Mouse (Mus musculus): ENCODE measurements around the gene 1500009C09Rik. TPM values are rescaled to one million over a fixed set of nuclear protein-coding genes. Genes with fewer than 3 reads are reported as not detected.
"Not testable (repeated sequence)": the region's sequence is repeated elsewhere in the genome, so short reads cannot be mapped to it uniquely, and the experiment has no call there.

The 1500009C09Rik gene
- polyA plus RNA-seq, 1 experiment from 2014 or later = not detected

GRCm38 (mm10) chr15:82243742-82244114 is 8.5 kb upstream of the 1500009C09Rik start:
- ATAC-seq = no peak
- Histone ChIP-seq H3K9me3 (ENCODE audit: control insufficient read depth, low read length) (no peaks in the 10 kb centered on the region), H3K4me3 (ENCODE audit: low read length) (peak overlapping the region; percentile 67), H3K27me3 (replicated peaks; ENCODE audit: control insufficient read depth, insufficient read depth, low read length) (no peaks in the 10 kb centered on the region), H3K9ac (ENCODE audit: low read depth, low read length) (peak overlapping the region; percentile 78), H3K4me1 (ENCODE audit: control insufficient read depth, insufficient read depth, low read length) (peaks cover 10% of the 10 kb centered on the region), H3K36me3 (ENCODE audit: control insufficient read depth, insufficient read depth, low read length) (no peaks in the 10 kb centered on the region), H3K4me2 (ENCODE audit: low read depth, low read length) (peak overlapping the region; percentile 97), H3K27ac (ENCODE audit: low read length) (peak overlapping the region; percentile 48)
- WGBS = 4% methylated on average over 12 of the region's 12 CpGs

GRCm38 (mm10) chr15:82244115-82244804 is 7.9 kb upstream of the 1500009C09Rik start, which contains the start of gene Cenpm:
Gene Cenpm, minus strand, starts transcription at chr15:82244748.
- Histone ChIP-seq H3K4me2 (ENCODE audit: low read depth, low read length) (peak within 1 kb of the TSS; percentile 97), H3K9me3 (ENCODE audit: control insufficient read depth, low read length) (no peaks in the 10 kb centered on the region), H3K27ac (ENCODE audit: low read length) (peak within 1 kb of the TSS; percentile 57), H3K9ac (ENCODE audit: low read depth, low read length) (peak within 1 kb of the TSS; percentile 78), H3K36me3 (ENCODE audit: control insufficient read depth, insufficient read depth, low read length) (no peaks in the 10 kb centered on the region), H3K4me3 (ENCODE audit: low read length) (peak within 1 kb of the TSS; percentile 67), H3K27me3 (replicated peaks; ENCODE audit: control insufficient read depth, insufficient read depth, low read length) (no peaks in the 10 kb centered on the region), H3K4me1 (ENCODE audit: control insufficient read depth, insufficient read depth, low read length) (peaks cover 10% of the 10 kb centered on the region)
- peak; percentile 99 for ATAC-seq
- WGBS = under 1% methylated on average over 65 of the region's 65 CpGs

GRCm38 (mm10) chr15:82244805-82245161 is 7.4 kb upstream of the 1500009C09Rik start:
- Histone ChIP-seq H3K9ac (ENCODE audit: low read depth, low read length) (peak overlapping the region; percentile 69), H3K4me2 (ENCODE audit: low read depth, low read length) (peak overlapping the region; percentile 97), H3K4me3 (ENCODE audit: low read length) (peak overlapping the region; percentile 67), H3K4me1 (ENCODE audit: control insufficient read depth, insufficient read depth, low read length) (peaks cover 10% of the 10 kb centered on the region)
- H3K27me3 ChIP-seq (replicated peaks; ENCODE audit: control insufficient read depth, insufficient read depth, low read length); H3K27ac ChIP-seq (ENCODE audit: low read length); H3K9me3 ChIP-seq (ENCODE audit: control insufficient read depth, low read length); ATAC-seq; H3K36me3 ChIP-seq (ENCODE audit: control insufficient read depth, insufficient read depth, low read length): not testable (repeated sequence)
- WGBS = 22% methylated on average over 9 of the region's 9 CpGs

GRCm38 (mm10) chr15:82247131-82247776 is 4.9 kb upstream of the 1500009C09Rik start:
- no peak for ATAC-seq
- Histone ChIP-seq H3K36me3 (ENCODE audit: control insufficient read depth, insufficient read depth, low read length) (no peaks in the 10 kb centered on the region), H3K9me3 (ENCODE audit: control insufficient read depth, low read length) (no peaks in the 10 kb centered on the region), H3K4me3 (ENCODE audit: low read length) (no peak overlapping the region), H3K4me1 (ENCODE audit: control insufficient read depth, insufficient read depth, low read length) (peaks cover 10% of the 10 kb centered on the region), H3K27me3 (replicated peaks; ENCODE audit: control insufficient read depth, insufficient read depth, low read length) (no peaks in the 10 kb centered on the region), H3K27ac (ENCODE audit: low read length) (no peak overlapping the region), H3K4me2 (ENCODE audit: low read depth, low read length) (no peak overlapping the region), H3K9ac (ENCODE audit: low read depth, low read length) (no peak overlapping the region)
- 73% methylated on average over 3 of the region's 3 CpGs for WGBS

- H3K9ac ChIP-seq (ENCODE audit: low read depth, low read length) = no peak overlapping the region
- no peak for ATAC-seq
- H3K4me1 ChIP-seq (ENCODE audit: control insufficient read depth, insufficient read depth, low read length) = no peaks in the 10 kb centered on the region
- H3K36me3 ChIP-seq (ENCODE audit: control insufficient read depth, insufficient read depth, low read length) = no peaks in the 10 kb centered on the region
- H3K4me2 ChIP-seq (ENCODE audit: low read depth, low read length) = no peak overlapping the region
- 91% methylated on average over 3 of the region's 3 CpGs for WGBS
- no peaks in the 10 kb centered on the region; the same call in 1 of the 2 replicates for H3K27me3 ChIP-seq (replicated peaks; ENCODE audit: control insufficient read depth, insufficient read depth, low read length)
- no peak overlapping the region for H3K27ac ChIP-seq (ENCODE audit: low read length)
- H3K4me3 ChIP-seq (ENCODE audit: low read length) = no peak overlapping the region
- no peaks in the 10 kb centered on the region for H3K9me3 ChIP-seq (ENCODE audit: control insufficient read depth, low read length)
These were observed 618 bp upstream of the 1500009C09Rik start for GRCm38 (mm10) chr15:82251579-82251978.

- Histone ChIP-seq H3K27ac (ENCODE audit: low read length) (no peak overlapping the region), H3K27me3 (replicated peaks; ENCODE audit: control insufficient read depth, insufficient read depth, low read length) (no peaks in the 10 kb centered on the region; the same call in 1 of the 2 replicates), H3K4me3 (ENCODE audit: low read length) (no peak overlapping the region), H3K9me3 (ENCODE audit: control insufficient read depth, low read length) (no peaks in the 10 kb centered on the region), H3K9ac (ENCODE audit: low read depth, low read length) (no peak overlapping the region), H3K36me3 (ENCODE audit: control insufficient read depth, insufficient read depth, low read length) (no peaks in the 10 kb centered on the region), H3K4me2 (ENCODE audit: low read depth, low read length) (no peak overlapping the region), H3K4me1 (ENCODE audit: control insufficient read depth, insufficient read depth, low read length) (no peaks in the 10 kb centered on the region)
- no peak for ATAC-seq
- WGBS = 53% methylated on average over 4 of the region's 4 CpGs
These were observed 3.1 kb downstream of the 1500009C09Rik start for GRCm38 (mm10) chr15:82255248-82255647.

GRCm38 (mm10) chr15:82255944-82256383 is 3.8 kb downstream of the 1500009C09Rik start:
- WGBS = 26% methylated on average over 10 of the region's 10 CpGs
- no peak for ATAC-seq
- H3K4me2 ChIP-seq (ENCODE audit: low read depth, low read length) = no peak overlapping the region

GRCm38 (mm10) chr15:82259510-82259909 is 7.3 kb downstream of the 1500009C09Rik start:
- Histone ChIP-seq H3K27ac (ENCODE audit: low read length) (no peak overlapping the region), H3K36me3 (ENCODE audit: control insufficient read depth, insufficient read depth, low read length) (no peaks in the 10 kb centered on the region), H3K9ac (ENCODE audit: low read depth, low read length) (no peak overlapping the region), H3K4me3 (ENCODE audit: low read length) (no peak overlapping the region), H3K9me3 (ENCODE audit: control insufficient read depth, low read length) (no peaks in the 10 kb centered on the region), H3K4me1 (ENCODE audit: control insufficient read depth, insufficient read depth, low read length) (no peaks in the 10 kb centered on the region), H3K4me2 (ENCODE audit: low read depth, low read length) (no peak overlapping the region), H3K27me3 (replicated peaks; ENCODE audit: control insufficient read depth, insufficient read depth, low read length) (no peaks in the 10 kb centered on the region; the same call in 1 of the 2 replicates)
- 13% methylated on average over 16 of the region's 16 CpGs for WGBS
- ATAC-seq = no peak

More at GRCm38 (mm10) chr15:82255944-82256383, 3.8 kb downstream of the 1500009C09Rik start:
- H3K27me3 ChIP-seq (replicated peaks; ENCODE audit: control insufficient read depth, insufficient read depth, low read length) = no peaks in the 10 kb centered on the region; the same call in 1 of the 2 replicates
- no peaks in the 10 kb centered on the region for H3K4me1 ChIP-seq (ENCODE audit: control insufficient read depth, insufficient read depth, low read length)
- H3K36me3 ChIP-seq (ENCODE audit: control insufficient read depth, insufficient read depth, low read length) = no peaks in the 10 kb centered on the region
- H3K27ac ChIP-seq (ENCODE audit: low read length) = no peak overlapping the region
- H3K4me3 ChIP-seq (ENCODE audit: low read length) = no peak overlapping the region
- H3K9me3 ChIP-seq (ENCODE audit: control insufficient read depth, low read length) = no peaks in the 10 kb centered on the region
- no peak overlapping the region for H3K9ac ChIP-seq (ENCODE audit: low read depth, low read length)

- H3K4me3 ChIP-seq (ENCODE audit: low read length) = no peak overlapping the region
- ATAC-seq = no peak
- H3K36me3 ChIP-seq (ENCODE audit: control insufficient read depth, insufficient read depth, low read length) = no peaks in the 10 kb centered on the region
- no peak overlapping the region for H3K9ac ChIP-seq (ENCODE audit: low read depth, low read length)
- H3K9me3 ChIP-seq (ENCODE audit: control insufficient read depth, low read length) = no peaks in the 10 kb centered on the region
- WGBS = 12% methylated on average over 6 of the region's 6 CpGs
- H3K4me2 ChIP-seq (ENCODE audit: low read depth, low read length) = no peak overlapping the region
- H3K27me3 ChIP-seq (replicated peaks; ENCODE audit: control insufficient read depth, insufficient read depth, low read length) = no peaks in the 10 kb centered on the region
- no peaks in the 10 kb centered on the region for H3K4me1 ChIP-seq (ENCODE audit: control insufficient read depth, insufficient read depth, low read length)
- no peak overlapping the region for H3K27ac ChIP-seq (ENCODE audit: low read length)
These were observed 14.2 kb downstream of the 1500009C09Rik start for GRCm38 (mm10) chr15:82266356-82266755.
